Mouse (Mus musculus): ENCODE results near the gene Dclk2. TPM values are rescaled to one million over a fixed set of nuclear protein-coding genes. Genes with fewer than 3 reads are reported as not detected.

Dclk2 gene
- polyA plus RNA-seq, 1 experiment from 2014 or later = 32.5 TPM

DNA sequence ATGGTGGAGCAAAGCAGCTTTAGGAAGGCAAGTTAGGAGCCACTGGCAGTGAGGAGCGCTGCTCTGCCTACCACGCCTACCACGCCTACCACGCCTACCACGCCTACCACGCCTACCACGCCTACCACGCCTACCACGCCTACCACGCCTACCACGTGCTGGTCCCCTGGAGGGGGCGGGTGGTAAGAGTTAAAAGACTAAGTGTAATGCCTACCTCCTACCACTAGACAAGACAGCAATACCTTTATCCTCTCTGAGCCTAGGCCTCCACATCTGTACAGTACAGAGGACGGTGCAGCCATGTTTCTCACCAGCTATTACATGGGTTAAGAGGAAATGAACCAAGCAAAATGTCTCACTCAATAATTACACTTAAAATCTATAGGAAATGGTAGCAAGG is 5.4 kb downstream of the Dclk2 start:
- 45% methylated on average over 12 of the region's 13 CpGs for WGBS
- no peaks in the 10 kb centered on the region for H3K36me3 ChIP-seq (ENCODE audit: control insufficient read depth, insufficient read depth, low read length)
- H3K27ac ChIP-seq (ENCODE audit: low read depth, low read length) = no peak overlapping the region
- DNase-seq (ENCODE audit: low spot score) = no peak
- no peak overlapping the region for H3K9ac ChIP-seq (ENCODE audit: low read depth, low read length)
- peaks cover 4% of the 10 kb centered on the region; the same call in 1 of the 2 replicates for H3K4me1 ChIP-seq (replicated peaks; ENCODE audit: control insufficient read depth, insufficient read depth, low read length)
- H3K4me2 ChIP-seq (replicated peaks; ENCODE audit: low read depth, low read length) = no peak overlapping the region
- no peak overlapping the region for H3K4me3 ChIP-seq (ENCODE audit: low read depth, low read length)
- no peaks in the 10 kb centered on the region for H3K9me3 ChIP-seq (ENCODE audit: control insufficient read depth, low read length)
- H3K27me3 ChIP-seq (ENCODE audit: control insufficient read depth, insufficient read depth, low read length) = no peaks in the 10 kb centered on the region
- no peak for ATAC-seq (ENCODE audit: low FRiP score)

DNA sequence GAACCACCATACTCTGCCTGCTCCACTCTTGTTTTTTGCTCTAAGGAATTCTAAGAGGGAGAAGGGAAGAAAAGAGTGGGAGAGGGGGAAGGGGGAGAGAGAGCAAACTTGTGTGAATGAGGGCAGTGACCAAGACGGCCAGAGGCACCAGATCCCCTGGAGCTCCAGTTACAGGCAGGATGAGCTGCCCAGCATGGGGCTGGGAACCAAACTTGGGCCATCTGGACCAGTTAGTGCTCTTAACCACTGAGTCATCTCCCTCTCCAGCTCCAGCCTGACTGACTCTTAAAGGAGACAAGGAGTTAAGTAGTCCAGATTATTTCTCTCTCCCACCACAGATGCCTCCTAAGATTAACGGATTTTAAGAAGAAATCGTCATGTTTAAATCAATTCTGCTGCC is 6.3 kb downstream of the Dclk2 start:
- 63% methylated on average over 3 of the region's 3 CpGs for WGBS
- Histone ChIP-seq H3K4me1 (replicated peaks; ENCODE audit: control insufficient read depth, insufficient read depth, low read length) (peaks cover 4% of the 10 kb centered on the region; the same call in 1 of the 2 replicates), H3K9ac (ENCODE audit: low read depth, low read length) (no peak overlapping the region), H3K27me3 (ENCODE audit: control insufficient read depth, insufficient read depth, low read length) (no peaks in the 10 kb centered on the region), H3K4me3 (ENCODE audit: low read depth, low read length) (no peak overlapping the region), H3K4me2 (replicated peaks; ENCODE audit: low read depth, low read length) (no peak overlapping the region), H3K27ac (ENCODE audit: low read depth, low read length) (no peak overlapping the region), H3K9me3 (ENCODE audit: control insufficient read depth, low read length) (no peaks in the 10 kb centered on the region), H3K36me3 (ENCODE audit: control insufficient read depth, insufficient read depth, low read length) (no peaks in the 10 kb centered on the region)
- ATAC-seq (ENCODE audit: low FRiP score) (no peak), DNase-seq (ENCODE audit: low spot score) (no peak)

DNA sequence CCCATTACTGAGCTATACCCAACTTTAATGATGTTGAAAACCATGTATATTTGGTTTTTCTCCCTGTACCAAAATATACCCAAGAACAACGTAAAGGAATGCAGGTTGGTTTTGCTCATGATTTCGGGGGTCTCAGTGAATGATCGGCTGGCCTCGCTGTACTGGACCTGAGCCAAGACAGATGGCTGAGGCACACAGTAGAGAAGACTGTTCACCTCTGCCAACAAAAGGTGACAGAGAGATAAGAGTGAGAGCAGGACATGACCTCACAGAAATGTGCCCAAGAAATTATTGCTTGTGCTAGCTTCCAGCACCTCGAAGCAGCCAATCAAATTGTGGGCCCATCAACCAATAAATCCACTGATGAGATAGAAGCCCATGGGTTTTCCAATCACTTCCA is 22.3 kb downstream of the Dclk2 start:
- no peak overlapping the region for H3K9ac ChIP-seq (ENCODE audit: low read depth, low read length)
- H3K4me2 ChIP-seq (replicated peaks; ENCODE audit: low read depth, low read length) = no peak overlapping the region
- 97% methylated on average over 5 of the region's 5 CpGs for WGBS
- peaks cover 2% of the 10 kb centered on the region; the same call in 1 of the 2 replicates for H3K36me3 ChIP-seq (ENCODE audit: control insufficient read depth, insufficient read depth, low read length)
- no peaks in the 10 kb centered on the region for H3K4me1 ChIP-seq (replicated peaks; ENCODE audit: control insufficient read depth, insufficient read depth, low read length)
- H3K27me3 ChIP-seq (ENCODE audit: control insufficient read depth, insufficient read depth, low read length) = no peaks in the 10 kb centered on the region
- DNase-seq (ENCODE audit: low spot score) (no peak), ATAC-seq (ENCODE audit: low FRiP score) (no peak)
- no peaks in the 10 kb centered on the region for H3K9me3 ChIP-seq (ENCODE audit: control insufficient read depth, low read length)
- H3K4me3 ChIP-seq (ENCODE audit: low read depth, low read length) = no peak overlapping the region
- H3K27ac ChIP-seq (ENCODE audit: low read depth, low read length) = no peak overlapping the region

GRCm38 (mm10) chr3:86897551-86897950 is 23.1 kb downstream of the Dclk2 start:
- H3K27me3 ChIP-seq (ENCODE audit: control insufficient read depth, insufficient read depth, low read length) = no peaks in the 10 kb centered on the region
- 65% methylated on average over 8 of the region's 8 CpGs for WGBS
- no peaks in the 10 kb centered on the region for H3K4me1 ChIP-seq (replicated peaks; ENCODE audit: control insufficient read depth, insufficient read depth, low read length)
- no peaks in the 10 kb centered on the region for H3K36me3 ChIP-seq (ENCODE audit: control insufficient read depth, insufficient read depth, low read length)
- no peaks in the 10 kb centered on the region for H3K9me3 ChIP-seq (ENCODE audit: control insufficient read depth, low read length)
- H3K4me3 ChIP-seq (ENCODE audit: low read depth, low read length) = no peak overlapping the region
- H3K27ac ChIP-seq (ENCODE audit: low read depth, low read length) = no peak overlapping the region
- no peak overlapping the region for H3K4me2 ChIP-seq (replicated peaks; ENCODE audit: low read depth, low read length)
- H3K9ac ChIP-seq (ENCODE audit: low read depth, low read length) = no peak overlapping the region
- ATAC-seq (ENCODE audit: low FRiP score) (no peak), DNase-seq (ENCODE audit: low spot score) (no peak)

- no peak overlapping the region for H3K9ac ChIP-seq (ENCODE audit: low read depth, low read length)
- no peak for ATAC-seq (ENCODE audit: low FRiP score)
- WGBS = 91% methylated on average over 9 of the region's 9 CpGs
- H3K9me3 ChIP-seq (ENCODE audit: control insufficient read depth, low read length) = no peaks in the 10 kb centered on the region
- H3K36me3 ChIP-seq (ENCODE audit: control insufficient read depth, insufficient read depth, low read length) = no peaks in the 10 kb centered on the region
- no peak overlapping the region for H3K4me2 ChIP-seq (replicated peaks; ENCODE audit: low read depth, low read length)
- no peak for DNase-seq (ENCODE audit: low spot score)
- no peak overlapping the region for H3K4me3 ChIP-seq (ENCODE audit: low read depth, low read length)
- H3K27me3 ChIP-seq (ENCODE audit: control insufficient read depth, insufficient read depth, low read length) = no peaks in the 10 kb centered on the region
- H3K27ac ChIP-seq (ENCODE audit: low read depth, low read length) = no peak overlapping the region
- H3K4me1 ChIP-seq (replicated peaks; ENCODE audit: control insufficient read depth, insufficient read depth, low read length) = no peaks in the 10 kb centered on the region
These were observed 23.6 kb downstream of the Dclk2 start for GRCm38 (mm10) chr3:86897066-86897465.

DNA sequence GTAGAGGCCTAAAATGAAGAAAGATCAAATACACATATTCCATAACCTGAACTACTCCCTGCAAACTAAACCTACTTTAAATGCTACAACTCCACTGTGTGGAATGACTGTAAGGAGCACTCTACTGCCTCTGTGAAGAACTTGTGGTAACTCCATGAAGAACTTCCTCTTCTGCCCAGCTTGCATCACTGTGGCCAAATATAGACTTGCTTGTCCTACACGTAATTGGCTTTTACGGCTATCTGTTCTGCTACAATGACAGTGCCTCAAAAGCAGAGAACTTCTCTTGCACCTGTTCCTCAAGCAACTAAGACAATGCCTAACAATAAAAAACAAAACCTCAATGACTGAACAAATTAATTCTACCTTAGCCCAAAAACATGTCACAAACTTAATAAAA is 26.2 kb downstream of the Dclk2 start:
- Histone ChIP-seq H3K9ac (ENCODE audit: low read depth, low read length) (no peak overlapping the region), H3K36me3 (ENCODE audit: control insufficient read depth, insufficient read depth, low read length) (no peaks in the 10 kb centered on the region), H3K27ac (ENCODE audit: low read depth, low read length) (no peak overlapping the region), H3K9me3 (ENCODE audit: control insufficient read depth, low read length) (no peaks in the 10 kb centered on the region), H3K27me3 (ENCODE audit: control insufficient read depth, insufficient read depth, low read length) (no peaks in the 10 kb centered on the region), H3K4me1 (replicated peaks; ENCODE audit: control insufficient read depth, insufficient read depth, low read length) (no peaks in the 10 kb centered on the region), H3K4me3 (ENCODE audit: low read depth, low read length) (no peak overlapping the region), H3K4me2 (replicated peaks; ENCODE audit: low read depth, low read length) (no peak overlapping the region)
- no peak for ATAC-seq (ENCODE audit: low FRiP score)
- 91% methylated on average over 2 of the region's 2 CpGs for WGBS
- no peak for DNase-seq (ENCODE audit: low spot score)

- Histone ChIP-seq H3K27me3 (ENCODE audit: control insufficient read depth, insufficient read depth, low read length) (no peaks in the 10 kb centered on the region), H3K27ac (ENCODE audit: low read depth, low read length) (no peak overlapping the region), H3K4me1 (replicated peaks; ENCODE audit: control insufficient read depth, insufficient read depth, low read length) (no peaks in the 10 kb centered on the region), H3K36me3 (ENCODE audit: control insufficient read depth, insufficient read depth, low read length) (no peaks in the 10 kb centered on the region), H3K9me3 (ENCODE audit: control insufficient read depth, low read length) (no peaks in the 10 kb centered on the region), H3K4me2 (replicated peaks; ENCODE audit: low read depth, low read length) (no peak overlapping the region), H3K4me3 (ENCODE audit: low read depth, low read length) (no peak overlapping the region), H3K9ac (ENCODE audit: low read depth, low read length) (no peak overlapping the region)
- ATAC-seq (ENCODE audit: low FRiP score) = no peak
- DNase-seq (ENCODE audit: low spot score) = no peak
These were observed 33.1 kb downstream of the Dclk2 start for GRCm38 (mm10) chr3:86887512-86887911.

DNA sequence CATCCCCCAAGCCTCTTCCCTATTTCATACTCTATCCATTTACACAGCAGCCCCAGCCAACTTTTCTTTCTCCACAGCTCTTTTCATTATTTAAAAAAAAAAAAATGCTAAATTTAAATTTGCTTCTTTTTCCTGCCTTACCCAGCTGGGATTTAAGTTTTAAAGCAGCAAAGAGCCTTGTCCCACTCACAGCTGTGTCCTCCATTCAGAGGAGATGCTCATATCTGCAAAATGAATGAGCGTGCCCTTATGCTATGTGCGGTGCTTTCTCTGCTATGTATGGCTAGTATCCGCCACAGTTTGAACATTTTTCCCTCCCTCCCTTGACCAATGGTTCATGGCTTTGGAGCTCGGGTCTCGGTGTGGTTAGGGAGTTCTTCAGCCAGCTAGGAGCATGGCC is 35.5 kb downstream of the Dclk2 start:
- H3K4me2 ChIP-seq (replicated peaks; ENCODE audit: low read depth, low read length) = no peak overlapping the region
- no peaks in the 10 kb centered on the region for H3K4me1 ChIP-seq (replicated peaks; ENCODE audit: control insufficient read depth, insufficient read depth, low read length)
- DNase-seq (ENCODE audit: low spot score) (no peak), ATAC-seq (ENCODE audit: low FRiP score) (no peak)
- no peaks in the 10 kb centered on the region for H3K36me3 ChIP-seq (ENCODE audit: control insufficient read depth, insufficient read depth, low read length)
- no peak overlapping the region for H3K4me3 ChIP-seq (ENCODE audit: low read depth, low read length)
- no peak overlapping the region for H3K9ac ChIP-seq (ENCODE audit: low read depth, low read length)
- no peaks in the 10 kb centered on the region for H3K27me3 ChIP-seq (ENCODE audit: control insufficient read depth, insufficient read depth, low read length)
- no peak overlapping the region for H3K27ac ChIP-seq (ENCODE audit: low read depth, low read length)
- 93% methylated on average over 5 of the region's 5 CpGs for WGBS
- H3K9me3 ChIP-seq (ENCODE audit: control insufficient read depth, low read length) = no peaks in the 10 kb centered on the region

DNA sequence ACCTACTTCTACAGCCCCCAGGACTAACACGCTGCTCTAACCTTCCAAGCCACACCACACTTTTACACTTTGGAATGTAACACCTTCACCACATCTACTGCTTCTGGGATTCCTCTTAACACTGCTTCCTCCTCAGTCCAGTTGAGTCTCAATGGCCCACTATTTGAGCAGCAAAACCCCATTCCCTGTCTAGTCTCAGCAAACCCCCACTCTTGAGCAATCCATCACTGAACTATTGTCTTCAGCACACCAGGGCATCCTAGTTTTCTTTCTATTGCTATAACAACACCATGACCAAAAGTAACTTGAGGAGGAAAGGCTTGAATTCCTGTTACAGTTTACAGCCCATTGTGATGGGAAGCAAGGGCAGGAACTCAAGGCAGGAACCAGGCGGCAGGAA is 36.2 kb downstream of the Dclk2 start:
- ATAC-seq (ENCODE audit: low FRiP score) = no peak

More for the DNA sequence above, 36.2 kb downstream of the Dclk2 start:
- no peaks in the 10 kb centered on the region for H3K9me3 ChIP-seq (ENCODE audit: control insufficient read depth, low read length)
- H3K4me3 ChIP-seq (ENCODE audit: low read depth, low read length) = no peak overlapping the region
- no peaks in the 10 kb centered on the region for H3K27me3 ChIP-seq (ENCODE audit: control insufficient read depth, insufficient read depth, low read length)
- H3K27ac ChIP-seq (ENCODE audit: low read depth, low read length) = no peak overlapping the region
- H3K9ac ChIP-seq (ENCODE audit: low read depth, low read length) = no peak overlapping the region
- no peak overlapping the region for H3K4me2 ChIP-seq (replicated peaks; ENCODE audit: low read depth, low read length)
- no peaks in the 10 kb centered on the region for H3K36me3 ChIP-seq (ENCODE audit: control insufficient read depth, insufficient read depth, low read length)
- DNase-seq (ENCODE audit: low spot score) = no peak
- H3K4me1 ChIP-seq (replicated peaks; ENCODE audit: control insufficient read depth, insufficient read depth, low read length) = no peaks in the 10 kb centered on the region
- WGBS = 84% methylated on average over 2 of the region's 2 CpGs

All from hindbrain, embryonic 11.5 days (tissue).